Mouse (Mus musculus) layer of hippocampus, adult 18-20 months (tissue): ENCODE measurements at regions not wholly inside any gene's neighbourhood (a gene's known extent, or its start where the extent isn't known, plus 50 kb on each side); places are given as distances from the start of the nearest gene placed in this dataset.
A peak's percentile ranks its signal among the peaks of the same experiment; 100 is the strongest.

Experiments used
- DNase-seq, 2 experiments: peaks; one replicate each; pipeline ENCODE4 v3.0.0; 2022; ENCODE audit warnings: low spot score in 2 of 2

GRCm38 (mm10) chr14:67626181-67626580 is 1617.2 kb upstream of the Gulo start:
- DNase-seq, result no peak

- DNase-seq, result no peak
Observed at GRCm38 (mm10) chr14:67623841-67624480, 1615.0 kb upstream of the Gulo start.

- no peak for DNase-seq
Observed at GRCm38 (mm10) chr14:67622911-67623310, 1613.9 kb upstream of the Gulo start.

- no peak for DNase-seq
Observed at GRCm38 (mm10) chr14:67621486-67621885, 1612.5 kb upstream of the Gulo start.

DNA sequence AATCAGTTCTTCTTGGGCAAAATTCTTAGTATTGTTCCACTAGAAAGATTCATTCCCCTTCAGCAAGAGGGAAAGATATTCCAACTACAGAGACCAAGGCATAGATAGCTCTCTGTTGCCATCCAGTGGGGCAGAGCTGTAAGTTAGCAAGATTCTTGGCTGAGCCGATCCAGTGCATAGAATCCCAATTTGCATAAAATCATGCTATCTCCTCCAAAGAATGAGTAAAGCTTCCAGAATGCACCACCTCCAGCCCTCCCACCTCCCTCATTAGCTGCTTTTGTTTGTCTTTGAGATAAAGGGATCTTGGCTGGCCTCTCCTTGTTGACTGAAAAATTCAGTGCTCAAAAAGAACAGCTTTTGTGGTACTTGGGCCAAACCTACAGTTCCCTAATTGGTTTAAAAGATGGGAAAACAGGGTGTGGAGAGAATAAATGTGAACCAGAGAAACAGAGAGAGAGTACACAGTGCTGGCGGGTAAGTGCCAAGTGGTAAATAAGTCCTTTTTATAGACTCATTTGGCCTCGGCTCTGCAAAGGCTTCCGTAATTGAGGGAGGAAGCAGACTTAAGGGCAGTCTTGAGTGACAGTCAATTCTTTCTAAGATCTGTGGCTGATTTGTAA is 1612.0 kb upstream of the Gulo start:
- peak; percentile 60 to 83 for DNase-seq

- DNase-seq, result no peak
Observed at GRCm38 (mm10) chr14:67619571-67619970, 1610.6 kb upstream of the Gulo start.

DNA sequence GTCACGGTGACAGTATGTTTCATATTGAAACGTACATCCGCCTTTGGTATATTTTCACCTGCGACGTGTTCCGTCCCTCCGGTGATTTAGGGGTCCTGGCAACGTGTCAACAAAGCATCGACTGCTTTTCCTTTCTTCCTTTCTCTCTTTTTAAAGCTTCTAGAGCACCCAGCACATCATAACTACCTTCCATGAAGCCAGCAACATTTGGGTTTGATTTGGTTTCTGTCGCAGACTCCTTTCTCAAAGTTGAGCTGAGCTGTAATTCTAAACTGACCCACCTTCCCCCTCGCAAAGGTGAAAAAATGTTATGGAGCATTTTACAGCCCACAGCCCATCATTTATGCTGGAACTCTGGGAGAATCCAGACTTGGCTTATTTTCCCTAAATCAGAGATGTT is 1605.4 kb upstream of the Gulo start:
- no peak for DNase-seq

- no peak for DNase-seq
Observed at GRCm38 (mm10) chr14:67613691-67614090, 1604.7 kb upstream of the Gulo start.

GRCm38 (mm10) chr14:67613221-67613620 is 1604.2 kb upstream of the Gulo start:
- DNase-seq, result no peak

DNA sequence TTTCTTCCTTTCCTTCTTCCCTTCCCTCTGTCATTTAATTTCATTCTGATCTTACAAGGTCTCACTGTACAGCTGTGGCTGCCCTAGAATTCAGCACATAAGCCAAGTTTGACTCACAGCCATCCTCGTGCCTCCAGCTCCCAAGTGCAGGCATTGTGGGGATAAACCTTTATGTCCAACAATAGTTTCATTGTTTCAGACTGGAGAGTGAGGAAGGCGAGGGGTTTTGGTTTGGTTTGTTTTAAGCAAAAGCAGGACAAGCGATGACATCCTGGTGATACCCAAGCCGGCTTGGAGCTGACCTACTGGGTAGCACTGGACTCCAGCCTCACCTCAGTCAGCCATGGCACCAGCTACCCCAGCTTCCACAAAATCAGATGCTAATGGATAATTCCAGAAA is 1603.5 kb upstream of the Gulo start:
- DNase-seq, result no peak

DNA sequence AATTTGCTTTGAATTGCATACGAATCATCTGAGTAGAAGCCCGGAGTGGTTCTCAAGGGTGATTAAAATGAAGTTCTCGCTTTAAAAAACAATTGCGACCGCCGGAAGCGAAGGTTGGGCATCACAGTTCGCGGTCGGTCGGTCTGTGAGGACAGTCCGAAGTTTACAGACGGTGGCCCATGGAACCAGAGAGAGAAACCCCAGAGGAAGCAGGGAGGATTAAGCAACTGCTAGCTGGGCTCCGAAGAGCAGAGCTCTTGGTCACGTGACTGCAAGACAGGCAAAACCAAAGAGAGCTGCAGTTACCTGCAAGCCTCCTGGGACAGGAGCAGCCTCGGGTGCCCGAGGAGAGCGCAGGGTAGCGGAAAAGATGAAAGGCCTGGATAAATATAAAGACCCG is 1599.3 kb upstream of the Gulo start:
- no peak for DNase-seq

DNA sequence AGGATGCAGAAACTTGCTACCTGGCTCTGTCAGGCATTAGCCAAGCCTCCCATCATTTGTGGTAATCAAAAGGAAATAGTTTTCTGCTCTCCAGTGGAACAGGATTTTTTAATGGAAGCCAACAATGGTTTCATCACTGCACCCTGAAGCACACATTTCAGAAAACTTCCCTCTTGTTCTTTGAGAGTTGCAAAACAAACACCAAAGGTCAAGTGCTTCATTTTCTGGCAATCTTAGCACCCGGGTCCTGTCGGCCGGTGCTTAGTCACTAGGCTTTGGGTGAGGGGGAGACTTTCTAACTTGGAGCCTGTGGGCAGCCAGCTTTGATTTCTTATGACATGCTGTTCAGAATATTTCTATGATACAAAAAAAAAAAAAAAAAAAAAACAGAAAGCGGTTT is 1594.0 kb upstream of the Gulo start:
- DNase-seq, result no peak

DNA sequence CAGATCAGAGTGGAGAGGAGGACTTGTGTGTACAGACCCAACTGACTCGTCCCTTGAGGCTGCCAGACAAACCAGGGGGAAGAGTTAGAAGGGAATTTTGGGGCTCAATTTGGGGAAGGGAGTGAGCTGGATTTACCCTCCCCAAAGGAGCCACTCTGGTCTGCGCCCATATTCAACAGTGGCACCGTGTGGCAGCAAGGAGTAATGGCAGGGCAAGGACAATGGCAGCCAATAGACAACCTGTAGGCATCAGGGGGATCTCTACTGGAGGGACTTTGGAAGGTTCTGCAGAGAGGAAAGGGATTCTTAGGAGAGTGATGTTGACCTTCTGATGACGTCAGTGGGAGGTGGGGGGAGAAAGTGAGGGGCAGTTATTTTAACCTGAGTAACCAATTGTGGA is 1590.7 kb upstream of the Gulo start:
- peak; percentile 10 to 40 for DNase-seq

DNA sequence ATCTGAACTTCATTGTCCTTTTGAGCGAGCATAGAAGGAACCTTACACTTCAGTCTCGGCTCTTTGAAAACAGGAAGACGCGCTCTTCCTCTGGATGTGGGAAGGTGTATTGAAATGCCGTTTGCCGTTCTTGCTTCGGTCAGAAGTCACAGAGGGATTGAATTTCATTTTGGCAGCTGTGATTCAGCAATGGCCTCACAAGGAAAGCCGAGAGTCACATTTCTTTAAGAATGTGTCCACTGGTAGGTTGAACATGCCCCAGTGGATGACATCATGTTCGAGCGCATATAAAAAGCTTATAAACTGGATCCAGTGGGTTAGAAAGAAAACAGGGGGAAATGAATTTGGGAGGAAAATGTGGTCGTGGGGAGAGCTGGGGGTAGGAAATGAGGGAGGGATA is 1579.6 kb upstream of the Gulo start:
- DNase-seq, result no peak

- peak in 1 of 2 experiments; percentile 18 for DNase-seq
Observed at GRCm38 (mm10) chr14:67584456-67585048, 1575.5 kb upstream of the Gulo start.

GRCm38 (mm10) chr14:67582201-67582782 is 1573.3 kb upstream of the Gulo start:
- peak; percentile 73 to 78 for DNase-seq

DNA sequence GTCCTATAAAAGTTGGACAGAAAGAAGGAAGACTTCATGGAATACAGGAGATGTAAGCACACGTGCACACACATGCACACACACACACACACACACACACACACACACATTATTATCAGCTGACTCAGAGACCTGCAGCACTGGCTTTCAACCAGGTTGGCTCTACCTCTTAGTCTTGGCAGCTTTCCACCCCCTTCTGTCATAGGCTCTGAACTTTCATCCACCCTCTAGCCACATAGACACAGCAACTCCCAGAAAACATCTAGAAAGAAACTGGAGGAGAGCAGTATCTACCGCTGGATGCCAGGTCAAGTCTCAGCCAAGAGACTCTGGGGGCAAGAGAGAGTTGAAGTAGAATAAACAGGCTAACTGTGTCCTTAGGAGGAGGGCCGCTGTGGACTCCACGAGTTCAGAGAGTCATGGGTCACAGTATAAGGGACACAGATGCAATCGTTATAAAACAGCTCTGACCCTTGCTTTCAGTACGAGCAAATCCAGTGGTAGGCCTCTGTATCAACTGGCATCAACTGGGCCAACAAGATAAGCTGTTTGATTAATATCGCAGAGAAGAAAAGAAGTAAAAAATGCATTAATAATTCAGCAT is 1565.4 kb upstream of the Gulo start:
- DNase-seq, result no peak

GRCm38 (mm10) chr14:67573451-67573995 is 1564.5 kb upstream of the Gulo start:
- no peak for DNase-seq

- no peak for DNase-seq
Observed at GRCm38 (mm10) chr14:67569744-67570322, 1560.8 kb upstream of the Gulo start.

GRCm38 (mm10) chr14:67568896-67569743 is 1560.1 kb upstream of the Gulo start:
- DNase-seq, result no peak
